Mouse (Mus musculus) thymus, postnatal 0 days (tissue): ENCODE results near the gene Cilp2. TPM values are rescaled to one million over a fixed set of nuclear protein-coding genes. Genes with fewer than 3 reads are reported as not detected.
A peak's percentile ranks its signal among the peaks of the same experiment; 100 is the strongest.

ENCODE experiments used
- DNase-seq: peaks from one replicate; pipeline ENCODE4 v3.0.0-alpha.2; 2015; ENCODE audit warnings: low spot score
- polyA plus RNA-seq: library from polyadenylated mRNA; unstranded; fragments of >200 nt; fragmentation: Nextera tagmentation; extraction: Ambion mirVana; gene quantifications from 2 replicates; pipeline ENCODE4 v1.2.1, GENCODE M21; 2015

The Cilp2 gene
- polyA plus RNA-seq = 0.09 and 0.16 TPM in 2 replicates

DNA sequence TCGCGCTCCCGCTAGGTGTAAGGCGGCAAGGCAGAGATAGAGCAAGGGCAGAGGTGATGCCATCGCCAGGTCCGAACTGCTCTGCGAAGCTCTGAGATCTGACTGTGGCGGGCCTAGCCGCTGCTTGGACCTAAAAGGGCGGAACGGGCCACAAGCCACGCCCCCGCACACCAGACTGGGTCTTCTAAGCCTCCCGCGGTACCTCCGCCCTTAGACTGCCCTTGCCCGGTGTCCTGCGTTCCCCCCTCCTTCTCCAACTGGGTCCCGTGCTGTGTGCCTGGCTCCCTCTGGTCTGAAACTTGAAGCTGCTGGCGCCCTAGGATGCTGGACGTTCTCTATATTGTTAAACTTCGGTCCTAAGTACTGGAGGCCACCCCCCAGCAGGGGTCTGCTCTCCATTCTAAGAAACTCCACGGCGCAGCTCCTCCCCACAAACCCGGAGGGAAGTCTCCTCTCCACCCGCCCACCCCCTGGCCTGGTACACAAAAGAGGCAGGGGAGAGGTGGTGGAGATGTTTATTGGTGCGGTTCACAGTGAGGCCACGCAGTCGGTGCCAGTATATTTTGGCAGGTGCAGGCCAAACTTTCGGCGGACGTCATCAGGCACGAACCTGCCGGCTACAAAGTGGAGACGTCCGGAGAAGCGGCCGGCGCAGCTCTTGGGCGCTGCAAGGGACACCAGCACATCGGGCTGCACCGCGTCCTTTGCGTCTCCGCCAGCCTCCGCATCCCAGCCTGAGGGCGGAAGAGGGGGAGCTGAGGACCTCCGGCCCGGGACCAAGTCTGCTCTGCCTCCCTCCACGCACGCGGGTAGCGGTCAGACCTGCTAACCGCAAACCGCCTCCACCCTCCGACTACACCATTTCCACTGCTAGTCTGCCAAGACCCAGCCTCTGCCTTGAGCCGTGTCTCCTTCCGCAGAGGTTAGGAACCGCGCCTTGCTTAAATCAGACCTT lies at the start of gene Cilp2:
Cilp2 (minus strand) TSS at position 399 of the 955 bp plus-strand sequence.
- no peak for DNase-seq

DNA sequence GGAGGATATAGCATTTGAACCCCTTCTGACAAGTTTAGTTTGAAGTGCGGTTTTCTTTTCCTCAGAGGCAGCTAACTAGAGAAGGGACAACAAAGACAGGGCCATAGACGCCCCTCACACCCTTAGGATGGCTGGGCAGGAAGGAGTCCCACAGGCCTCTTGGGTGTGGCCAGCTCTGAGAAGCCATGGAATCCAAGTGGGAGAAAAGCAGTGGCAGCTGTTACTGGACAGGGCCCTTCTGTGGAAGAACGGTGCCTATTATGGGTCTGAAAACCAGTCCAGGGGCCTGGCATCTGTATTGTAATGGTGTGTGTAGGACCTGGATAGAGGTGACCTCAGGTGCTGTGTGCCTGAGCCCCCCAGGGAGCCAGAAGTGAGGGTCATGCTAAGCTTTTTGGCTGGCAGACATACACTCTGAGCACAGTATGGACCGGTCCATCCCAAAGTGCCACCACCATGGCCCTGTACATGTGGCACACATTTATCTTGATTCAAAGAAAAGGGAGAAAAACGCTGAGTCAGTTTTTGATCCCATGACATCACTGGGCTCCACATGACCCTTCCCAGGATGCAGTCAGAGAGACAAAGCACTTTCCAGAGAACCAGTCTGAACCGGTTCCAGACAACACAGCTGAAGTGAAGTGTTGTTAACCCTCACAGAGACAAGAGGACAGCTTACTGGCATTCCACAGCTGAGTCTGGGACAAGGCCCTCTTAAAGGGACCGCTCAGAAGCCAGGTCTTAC lies 48.7 kb upstream of the Cilp2 start:
- DNase-seq = no peak

DNA sequence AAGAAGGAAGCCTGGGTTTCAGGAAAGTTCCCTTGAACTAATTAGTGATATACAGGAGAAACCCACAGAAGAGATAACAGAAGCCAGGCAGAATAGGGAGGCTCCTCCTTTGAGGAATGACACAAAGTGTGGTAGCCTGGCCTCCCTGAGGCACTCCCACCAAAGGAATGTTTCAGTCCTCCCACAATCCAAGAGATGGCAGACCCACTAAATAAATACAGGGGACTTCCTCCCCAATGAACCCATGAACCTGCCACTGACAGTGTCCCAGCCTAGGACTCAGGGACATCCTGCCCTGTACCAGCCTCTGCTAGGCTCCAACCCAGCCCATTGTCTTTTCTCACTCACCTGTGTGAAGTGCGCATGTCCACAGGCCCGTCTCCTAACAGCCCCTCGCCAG lies 47.9 kb upstream of the Cilp2 start:
- DNase-seq = no peak

DNA sequence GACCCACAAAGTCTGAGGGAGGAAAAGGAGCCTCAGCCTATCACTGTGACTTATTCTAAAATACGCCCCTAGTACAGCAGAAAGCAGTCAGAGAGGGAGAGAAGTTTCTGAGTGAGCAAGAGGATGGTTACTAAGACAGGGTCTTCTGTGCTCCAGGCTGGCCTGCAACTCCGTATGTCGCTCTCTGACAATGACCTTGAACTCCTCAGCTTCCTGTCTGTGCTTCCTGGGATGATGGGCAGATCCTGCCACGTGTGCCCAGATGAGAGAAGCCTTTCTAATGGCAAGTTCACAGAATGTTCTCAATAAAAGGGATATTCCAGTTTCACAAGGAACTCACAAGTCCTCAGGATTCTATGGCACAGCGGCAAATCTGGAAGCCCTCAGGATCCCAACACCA lies 47.1 kb upstream of the Cilp2 start:
- no peak for DNase-seq

DNA sequence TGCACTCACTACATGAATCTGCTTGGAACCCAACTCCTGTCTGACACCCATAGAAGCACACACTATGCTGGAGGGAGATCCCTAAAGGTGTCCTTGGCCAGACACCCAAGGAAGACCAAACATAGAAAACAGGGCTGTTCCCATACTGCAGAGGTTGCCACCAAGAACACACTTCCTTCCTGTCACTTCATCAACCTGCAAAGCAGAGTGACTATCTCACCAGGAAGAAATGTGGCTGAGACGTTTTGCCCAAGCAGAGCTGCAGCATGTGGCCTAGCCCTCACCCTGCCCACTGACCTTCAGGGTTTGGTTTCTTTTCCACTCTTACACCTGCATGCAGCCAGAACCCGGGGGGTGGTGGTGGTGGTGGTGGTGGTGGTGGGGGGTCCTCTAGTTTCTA lies 46.3 kb upstream of the Cilp2 start:
- no peak for DNase-seq

DNA sequence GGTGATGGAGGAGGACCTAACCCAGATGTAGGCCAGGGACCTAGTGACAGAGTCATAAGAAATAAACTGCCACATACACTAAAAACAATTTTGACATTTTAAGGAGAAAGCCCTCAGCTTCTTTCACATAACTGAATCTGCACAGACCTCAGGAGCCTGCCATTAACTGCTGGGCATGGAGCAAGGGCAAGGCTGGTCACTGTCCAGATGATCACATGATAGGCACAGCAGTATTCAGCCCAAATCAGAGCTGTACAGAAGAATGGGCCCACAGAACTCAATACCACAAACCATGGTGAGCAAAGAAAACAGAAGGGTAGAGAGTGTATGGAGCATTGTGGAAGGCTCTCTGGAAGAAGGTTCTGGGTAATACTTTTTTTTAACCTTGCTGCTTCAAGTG lies 39.4 kb upstream of the Cilp2 start:
- DNase-seq = no peak

DNA sequence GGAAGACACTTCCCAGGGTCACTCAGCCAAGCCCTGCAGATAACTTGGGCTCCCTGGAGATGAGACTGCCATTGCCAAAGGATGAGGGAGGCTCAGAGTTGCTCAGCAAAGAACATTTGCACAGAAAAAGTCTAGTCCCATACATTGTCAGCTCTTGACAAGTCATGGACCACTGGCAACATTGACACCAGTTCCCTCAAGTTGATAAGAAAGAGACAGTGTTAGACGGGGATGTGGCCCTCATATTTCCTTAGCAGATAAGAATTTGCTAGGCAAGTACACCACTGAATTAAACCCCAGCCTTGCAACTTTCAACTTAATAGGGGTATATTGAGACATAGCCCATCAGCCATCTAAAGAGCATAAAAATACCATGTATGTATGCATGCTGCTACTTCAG lies 36.5 kb upstream of the Cilp2 start:
- DNase-seq = no peak

DNA sequence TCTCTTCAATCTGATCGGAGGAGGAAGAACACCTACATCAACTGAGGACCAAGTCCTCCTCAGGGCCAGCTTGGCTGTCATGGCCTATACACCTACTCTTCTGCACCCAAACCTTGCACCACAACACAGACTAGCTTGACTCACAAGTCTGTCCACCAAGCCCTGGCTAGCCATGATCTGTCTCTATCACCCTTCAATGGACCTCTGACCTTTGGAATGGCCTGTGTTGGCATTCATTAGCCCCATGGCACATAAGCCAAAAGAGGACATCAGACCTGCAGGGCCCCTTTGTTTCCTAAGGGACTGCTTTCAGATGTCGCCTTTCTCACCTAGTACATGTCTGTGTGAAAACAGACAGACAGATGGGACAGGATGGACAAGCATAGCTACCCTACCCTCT lies 33.7 kb upstream of the Cilp2 start:
- DNase-seq = no peak

DNA sequence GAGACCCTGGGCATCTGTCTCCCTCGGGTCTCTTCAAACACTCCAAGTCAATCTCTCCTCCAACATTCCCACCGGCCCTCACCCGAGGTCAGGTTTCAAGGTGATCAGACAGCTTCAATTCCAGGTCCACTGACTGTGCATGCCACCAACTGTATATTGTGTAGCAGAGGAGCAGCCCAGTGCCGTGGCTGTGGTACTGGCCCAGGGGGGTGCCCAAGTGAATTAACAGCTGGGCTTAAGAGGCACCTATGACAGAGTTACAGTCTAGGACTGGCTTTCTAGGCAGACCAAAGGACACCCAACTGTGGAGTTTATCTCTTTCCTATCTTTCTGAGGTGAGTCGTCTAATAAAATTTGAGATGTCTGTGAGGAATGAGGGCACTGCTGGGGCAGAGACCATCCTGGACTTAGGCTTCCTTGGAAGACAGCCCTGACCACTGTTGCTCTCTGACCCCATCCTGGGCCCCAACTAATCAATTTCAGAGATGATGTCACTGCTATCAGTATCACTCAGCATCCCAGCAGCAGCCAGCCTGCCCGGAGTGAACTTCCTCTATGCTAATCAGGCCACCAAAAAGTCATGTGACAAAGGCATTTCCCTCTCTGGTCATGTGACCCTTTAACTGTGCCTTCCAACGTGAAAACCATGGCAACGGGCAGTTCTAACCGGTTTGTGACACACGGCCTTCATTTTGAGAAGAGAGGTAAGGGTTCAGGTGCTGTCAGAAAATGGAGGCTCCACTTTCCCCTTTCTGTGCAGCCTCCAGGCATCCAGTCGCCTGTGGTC lies 32.6 kb upstream of the Cilp2 start:
- DNase-seq = peak; percentile 85

DNA sequence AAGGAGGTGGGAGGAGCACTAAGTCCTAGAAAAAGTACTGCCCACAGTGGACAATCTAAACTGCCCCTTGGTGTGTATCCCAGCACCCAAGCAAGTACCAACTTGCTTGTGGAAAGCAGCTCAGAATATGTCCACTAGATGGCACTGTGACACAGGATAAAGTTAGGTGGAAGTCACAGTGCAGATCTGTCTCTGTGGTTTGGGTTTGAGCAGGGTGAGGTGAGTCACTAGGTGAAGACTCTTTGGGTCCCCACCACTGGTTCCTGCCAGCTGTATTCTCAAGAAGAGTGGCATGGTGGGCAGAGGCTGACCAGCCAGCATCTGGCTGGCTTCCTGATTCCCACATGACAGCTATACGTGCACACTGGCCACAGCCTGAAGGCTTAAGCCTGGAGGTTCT lies 31.5 kb upstream of the Cilp2 start:
- peak; percentile 93 for DNase-seq

DNA sequence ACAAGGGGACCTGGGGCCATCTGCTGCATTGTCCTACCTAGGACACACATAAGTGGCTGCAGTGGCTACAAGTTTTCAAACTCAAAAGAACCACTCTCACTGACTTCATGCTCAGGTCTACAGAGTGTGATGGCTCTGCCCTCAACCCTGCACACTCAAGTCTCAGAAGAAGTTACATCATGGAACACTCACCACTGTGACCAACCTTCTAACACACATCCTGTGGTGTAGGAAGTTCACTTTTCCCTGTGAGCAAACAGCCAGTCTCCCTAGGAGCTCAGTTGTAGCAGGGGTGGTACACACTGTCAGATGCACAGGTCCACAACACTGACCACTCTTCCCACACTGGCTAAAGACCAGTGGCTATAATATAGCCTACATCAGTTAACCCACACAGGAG lies 31.0 kb upstream of the Cilp2 start:
- no peak for DNase-seq

DNA sequence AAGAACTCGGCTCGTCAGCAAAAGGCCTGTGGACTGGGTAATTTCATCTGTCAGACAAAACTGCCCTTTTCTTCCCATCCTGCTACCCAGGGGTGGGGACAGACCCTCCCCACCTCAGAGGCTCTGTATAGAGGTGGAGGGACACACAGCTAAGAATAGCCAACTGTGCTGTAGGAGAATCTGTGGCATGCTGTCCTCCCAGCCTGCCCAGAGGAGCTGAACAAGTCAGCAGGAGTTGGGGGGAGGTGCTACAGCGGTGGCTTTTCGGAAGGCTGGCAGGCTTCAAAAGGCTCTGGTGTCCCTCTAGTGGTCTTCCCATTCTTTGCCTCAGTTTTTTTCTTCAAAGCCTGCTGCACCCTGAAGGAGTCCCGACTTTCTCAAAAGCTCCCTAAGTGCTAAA lies 28.3 kb upstream of the Cilp2 start:
- DNase-seq = no peak

DNA sequence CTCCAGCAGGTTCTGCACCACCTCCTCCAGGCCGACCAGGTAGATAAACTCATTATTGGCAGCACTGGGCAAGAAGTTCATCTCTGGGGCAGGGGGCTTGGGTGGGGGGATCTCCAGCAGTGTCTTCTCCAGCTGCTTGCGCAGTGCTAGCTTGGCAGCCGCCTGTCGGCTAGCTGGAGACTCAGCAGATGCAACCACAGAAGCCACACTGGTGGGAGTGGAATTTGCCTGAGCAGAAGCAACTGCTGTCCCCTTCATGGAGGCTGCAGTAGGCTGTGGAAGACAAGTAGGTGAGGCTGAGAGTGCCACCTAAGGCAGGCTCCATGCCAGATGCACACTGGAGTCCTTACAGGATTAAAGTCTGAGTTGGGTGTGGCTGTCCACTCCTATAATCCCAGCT lies 27.0 kb upstream of the Cilp2 start:
- DNase-seq = no peak

DNA sequence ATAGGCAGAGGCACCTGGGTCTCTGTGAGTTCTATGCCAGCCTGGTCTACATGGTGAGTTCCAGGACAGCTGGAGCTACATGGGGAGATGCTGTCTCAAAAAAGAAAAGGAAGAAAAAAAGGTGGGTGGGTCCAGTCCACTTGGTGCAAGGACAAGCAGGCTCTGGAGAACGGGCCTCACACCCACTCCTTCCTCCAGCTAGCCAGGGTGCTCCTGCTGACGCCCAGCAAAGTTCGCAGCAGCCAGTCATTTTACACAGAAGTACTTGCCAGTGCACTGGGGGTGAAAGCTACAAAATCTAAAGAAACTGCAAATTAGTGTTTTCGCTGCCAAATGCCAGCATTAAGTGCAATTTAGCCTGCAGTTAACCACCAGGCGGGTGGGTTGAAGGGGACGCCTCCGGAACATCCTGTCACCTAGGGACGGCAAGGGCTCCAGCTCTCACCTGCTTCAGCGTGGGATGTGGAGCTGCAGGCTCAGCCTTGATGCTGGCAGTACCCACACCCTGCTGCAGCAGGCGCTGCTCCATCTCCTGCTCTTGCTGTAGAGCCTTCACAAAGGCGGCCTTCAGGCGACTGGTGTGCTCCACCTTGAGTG lies 25.1 kb upstream of the Cilp2 start:
- DNase-seq = no peak

DNA sequence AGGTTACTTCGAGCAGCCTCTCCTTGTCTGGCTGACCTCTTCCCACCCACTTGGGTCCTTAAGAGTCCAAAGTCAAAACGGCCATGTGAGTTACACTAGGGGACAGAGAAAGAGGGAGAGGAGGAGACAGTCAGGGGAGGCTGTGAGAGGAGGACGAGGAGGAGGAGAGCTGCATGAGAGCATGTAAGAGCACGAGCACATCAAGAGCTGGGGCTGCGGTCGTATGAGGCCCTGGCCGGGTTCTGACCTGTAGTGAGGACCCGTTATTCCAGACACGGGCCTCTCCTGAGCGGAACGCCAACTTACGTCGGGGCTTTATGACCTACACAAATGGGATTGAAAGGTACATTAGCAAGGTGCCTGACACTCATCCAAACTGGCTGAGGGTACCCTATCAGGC lies 24.4 kb upstream of the Cilp2 start:
- no peak for DNase-seq

DNA sequence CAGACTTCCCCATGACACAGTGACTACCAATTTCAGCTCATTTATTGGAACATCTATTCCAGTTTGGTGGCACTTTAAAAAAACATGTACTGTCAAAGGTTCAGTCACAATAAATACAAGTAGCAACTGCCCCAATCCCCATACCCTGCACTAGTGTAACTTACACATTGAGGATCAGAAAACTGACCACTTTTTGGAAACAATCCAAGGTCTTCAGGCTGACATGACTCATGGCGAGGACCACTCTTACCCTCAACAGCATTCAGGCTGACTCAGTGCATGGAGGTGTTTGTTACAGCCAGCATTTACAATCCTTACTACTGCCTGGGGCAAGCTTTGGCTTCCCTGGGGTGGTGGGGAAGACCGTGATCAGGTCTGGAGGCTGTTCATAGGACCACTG lies 19.6 kb upstream of the Cilp2 start:
- no peak for DNase-seq

DNA sequence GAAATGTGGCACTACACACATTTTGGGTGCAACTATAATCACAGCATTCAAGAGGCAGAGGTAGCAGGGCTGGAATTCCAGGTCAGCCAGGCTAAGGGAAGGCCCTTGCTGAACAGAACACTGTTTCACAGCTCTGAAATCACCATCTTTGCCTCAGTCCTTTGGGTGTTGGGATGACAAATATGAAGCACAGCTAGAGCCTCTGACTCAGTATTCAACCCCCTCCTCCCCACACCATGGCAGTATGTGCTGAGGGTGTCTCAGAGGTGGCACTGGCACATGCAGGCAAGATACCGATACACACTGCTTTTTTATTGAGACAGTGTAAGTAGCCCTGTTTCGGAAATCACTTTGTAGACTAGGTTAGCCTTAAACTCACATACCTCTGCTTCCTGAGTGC lies 18.8 kb upstream of the Cilp2 start:
- no peak for DNase-seq

DNA sequence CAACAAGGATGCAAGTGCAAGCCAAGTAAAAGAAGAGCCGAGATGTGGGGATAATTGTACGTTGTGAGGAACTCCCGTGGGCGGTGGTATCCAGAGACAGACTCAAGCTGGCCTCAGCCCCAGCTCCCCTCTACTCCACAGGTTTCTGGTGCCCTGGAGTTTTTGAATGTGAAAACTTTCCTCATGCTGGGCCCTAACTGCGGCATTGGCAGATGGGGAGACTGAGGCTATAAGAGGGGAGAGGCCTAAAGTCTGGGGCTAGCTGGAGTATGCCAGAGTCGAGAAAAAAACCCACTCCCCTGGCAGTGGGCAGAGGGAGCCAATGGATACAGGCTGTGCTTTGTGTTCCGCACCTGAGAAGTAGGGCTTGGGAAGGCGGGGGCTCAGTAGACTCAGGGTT lies 16.6 kb upstream of the Cilp2 start:
- no peak for DNase-seq

DNA sequence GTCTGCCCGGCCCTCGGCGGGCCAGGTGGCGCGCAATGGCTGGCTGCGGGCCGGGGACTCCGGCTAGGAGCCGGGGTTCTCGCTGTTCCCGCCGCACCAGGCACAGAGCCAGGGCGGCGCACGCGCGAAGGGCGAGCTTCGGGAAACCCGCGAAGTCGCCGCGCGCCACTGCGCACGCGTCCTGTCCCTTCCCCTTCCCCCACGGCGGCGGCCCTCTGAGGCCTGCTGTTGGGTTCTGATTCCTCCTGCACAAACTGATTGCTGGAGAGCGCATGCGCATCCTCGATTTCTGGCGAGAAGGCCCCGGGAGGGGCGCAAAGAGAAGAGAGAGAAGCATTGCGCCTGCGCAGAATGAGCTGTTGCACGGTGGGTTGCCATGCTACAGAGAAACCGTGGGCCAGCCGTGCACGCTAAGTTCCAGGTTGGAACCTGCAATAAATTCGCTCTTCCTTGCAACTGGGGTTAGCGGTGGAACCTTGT lies 15.6 kb upstream of the Cilp2 start:
- DNase-seq = peak; percentile 100

DNA sequence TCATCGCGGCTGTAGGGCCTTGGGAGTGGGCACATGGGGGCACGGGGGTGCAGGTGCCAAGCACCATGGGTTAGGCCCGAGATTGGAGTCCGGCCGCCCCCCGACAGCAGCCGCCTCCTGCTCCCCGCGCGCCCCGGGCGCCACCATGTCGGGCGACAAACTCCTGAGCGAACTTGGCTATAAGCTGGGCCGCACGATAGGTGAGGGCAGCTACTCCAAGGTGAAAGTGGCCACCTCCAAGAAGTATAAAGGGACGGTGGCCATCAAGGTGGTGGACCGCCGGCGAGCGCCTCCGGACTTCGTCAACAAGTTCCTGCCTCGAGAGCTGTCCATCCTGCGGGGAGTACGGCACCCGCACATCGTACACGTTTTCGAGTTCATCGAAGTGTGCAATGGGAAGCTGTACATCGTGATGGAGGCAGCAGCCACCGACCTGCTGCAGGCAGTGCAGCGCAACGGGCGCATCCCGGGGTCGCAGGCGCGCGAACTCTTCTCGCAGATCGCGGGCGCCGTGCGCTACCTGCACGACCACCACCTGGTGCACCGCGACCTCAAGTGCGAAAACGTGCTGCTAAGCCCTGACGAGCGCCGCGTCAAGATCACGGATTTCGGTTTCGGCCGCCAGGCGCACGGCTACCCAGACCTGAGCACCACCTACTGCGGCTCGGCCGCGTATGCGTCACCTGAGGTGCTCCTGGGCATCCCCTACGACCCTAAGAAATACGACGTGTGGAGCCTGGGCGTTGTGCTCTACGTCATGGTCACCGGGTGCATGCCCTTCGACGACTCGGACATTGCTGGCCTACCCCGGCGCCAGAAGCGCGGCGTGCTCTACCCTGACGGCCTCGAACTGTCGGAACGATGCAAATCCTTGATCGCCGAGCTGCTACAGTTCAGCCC lies 14.9 kb upstream of the Cilp2 start, which contains the start of the genes Tssk6, Ndufa13 and Yjefn3:
Tssk6 (plus strand) TSS at position 22 of the 900 bp plus-strand sequence.
Ndufa13 (minus strand) TSS at position 396 of the 900 bp plus-strand sequence.
Yjefn3 (minus strand) TSS at position 550 of the 900 bp plus-strand sequence.
- DNase-seq = peak; percentile 62
